Mouse (Mus musculus) neural tube, embryonic 15.5 days (tissue): ENCODE data around the gene Spc24. TPM values are rescaled to one million over a fixed set of nuclear protein-coding genes. Genes with fewer than 3 reads are reported as not detected.

ENCODE experiments used
- ATAC-seq: fragments of 200-750 bp; cut with Nextera tagmentation; 2 replicates; pipeline ENCODE4 v1.8.0; 2017; ENCODE audit warnings: mild to moderate bottlenecking, moderate TSS enrichment, moderate library complexity; ENCODE audit not compliant: low FRiP score
- H3K27ac ChIP-seq: fragments of 300-500 bp; sonication (generic); replicated peaks from 2 replicates; pipeline ENCODE4 v1.5.1; 2015; ENCODE audit warnings: mild to moderate bottlenecking, inconsistent platforms
- H3K27me3 ChIP-seq: fragments of 300-500 bp; sonication (generic); replicated peaks from 2 replicates; pipeline ENCODE4 v1.6.1; 2015; ENCODE audit warnings: inconsistent platforms
- H3K36me3 ChIP-seq: fragments of 300-500 bp; sonication (generic); 2 replicates; pipeline ENCODE4 v1.6.1; 2015; ENCODE audit warnings: inconsistent platforms
- H3K4me1 ChIP-seq: fragments of 300-500 bp; sonication (generic); 2 replicates; pipeline ENCODE4 v1.6.1; 2015; ENCODE audit warnings: inconsistent platforms
- H3K4me2 ChIP-seq: fragments of 300-500 bp; sonication (generic); 2 replicates; pipeline ENCODE4 v1.6.1; 2015; ENCODE audit warnings: inconsistent platforms, mild to moderate bottlenecking, moderate library complexity
- H3K4me3 ChIP-seq: fragments of 300-500 bp; sonication (generic); replicated peaks from 2 replicates; pipeline ENCODE4 v1.5.1; 2015; ENCODE audit warnings: mild to moderate bottlenecking, inconsistent platforms
- H3K9ac ChIP-seq: fragments of 300-500 bp; sonication (generic); replicated peaks from 2 replicates; pipeline ENCODE4 v1.6.1; 2015; ENCODE audit warnings: mild to moderate bottlenecking, inconsistent platforms
- H3K9me3 ChIP-seq: fragments of 300-500 bp; sonication (generic); replicated peaks from 2 replicates; pipeline ENCODE4 v1.6.1; 2016; ENCODE audit warnings: inconsistent platforms
- whole genome bisulfite sequencing: fragments of 180-500 bp; shearing (Covaris S2); methylation state at CpG from one replicate; pipeline ENCODE4 v1.1.7; 2015; ENCODE audit warnings: mixed read lengths; 5-methylcytosine and 5-hydroxymethylcytosine counted together
- polyA plus RNA-seq: library from polyadenylated mRNA; unstranded; fragments of >200 nt; fragmentation: Nextera tagmentation; extraction: Ambion mirVana; gene quantifications from 2 replicates; pipeline ENCODE4 v1.2.1, GENCODE M21; 2015

Gene Spc24
- polyA plus RNA-seq, 1 experiment from 2014 or later = 17.2 TPM

- H3K4me1 ChIP-seq = no peaks in the 10 kb centered on the region
Observed at GRCm38 (mm10) chr9:21740427-21740826, 19.7 kb downstream of the Spc24 start.

GRCm38 (mm10) chr9:21738776-21739175 lies 21.3 kb downstream of the Spc24 start:
- peaks cover 87% of the 10 kb centered on the region for H3K36me3 ChIP-seq
- ATAC-seq = no peak
- no peaks in the 10 kb centered on the region for H3K27me3 ChIP-seq
- H3K27ac ChIP-seq = no peak overlapping the region
- no peak overlapping the region for H3K9ac ChIP-seq
- WGBS = 76% methylated on average over 7 of the region's 7 CpGs
- no peaks in the 10 kb centered on the region for H3K9me3 ChIP-seq
- no peak overlapping the region for H3K4me2 ChIP-seq
- H3K4me3 ChIP-seq = no peak overlapping the region
- no peaks in the 10 kb centered on the region for H3K4me1 ChIP-seq

More at GRCm38 (mm10) chr9:21740427-21740826, 19.7 kb downstream of the Spc24 start:
- no peaks in the 10 kb centered on the region for H3K9me3 ChIP-seq
- no peak overlapping the region for H3K4me2 ChIP-seq
- H3K27me3 ChIP-seq = no peaks in the 10 kb centered on the region
- H3K27ac ChIP-seq = no peak overlapping the region
- ATAC-seq = no peak
- no peak overlapping the region for H3K9ac ChIP-seq
- H3K36me3 ChIP-seq = peaks cover 87% of the 10 kb centered on the region
- 96% methylated on average over 14 of the region's 14 CpGs for WGBS
- H3K4me3 ChIP-seq = no peak overlapping the region

DNA sequence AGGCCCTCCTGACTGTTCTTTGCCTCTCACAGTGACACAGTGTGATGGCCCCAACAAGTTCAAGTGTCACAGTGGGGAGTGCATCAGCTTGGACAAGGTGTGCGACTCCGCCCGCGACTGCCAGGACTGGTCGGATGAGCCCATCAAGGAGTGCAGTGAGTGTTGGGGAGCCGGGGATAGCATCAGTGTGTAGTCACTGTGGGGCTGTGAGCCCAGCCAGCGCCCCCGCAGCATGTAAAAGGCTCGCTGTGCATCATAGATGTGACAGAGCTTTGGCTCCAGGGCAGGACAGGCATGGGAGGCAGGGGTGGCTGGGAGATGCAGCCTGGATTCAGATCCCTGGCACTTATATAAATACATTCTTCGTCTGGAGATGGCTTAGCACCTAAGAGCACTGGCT lies 22.9 kb downstream of the Spc24 start:
- Histone ChIP-seq H3K36me3 (peaks cover 91% of the 10 kb centered on the region), H3K9ac (no peak overlapping the region), H3K4me1 (no peaks in the 10 kb centered on the region), H3K27me3 (no peaks in the 10 kb centered on the region), H3K4me2 (no peak overlapping the region), H3K4me3 (no peak overlapping the region), H3K9me3 (no peaks in the 10 kb centered on the region), H3K27ac (no peak overlapping the region)
- no peak for ATAC-seq
- WGBS = 94% methylated on average over 10 of the region's 10 CpGs

DNA sequence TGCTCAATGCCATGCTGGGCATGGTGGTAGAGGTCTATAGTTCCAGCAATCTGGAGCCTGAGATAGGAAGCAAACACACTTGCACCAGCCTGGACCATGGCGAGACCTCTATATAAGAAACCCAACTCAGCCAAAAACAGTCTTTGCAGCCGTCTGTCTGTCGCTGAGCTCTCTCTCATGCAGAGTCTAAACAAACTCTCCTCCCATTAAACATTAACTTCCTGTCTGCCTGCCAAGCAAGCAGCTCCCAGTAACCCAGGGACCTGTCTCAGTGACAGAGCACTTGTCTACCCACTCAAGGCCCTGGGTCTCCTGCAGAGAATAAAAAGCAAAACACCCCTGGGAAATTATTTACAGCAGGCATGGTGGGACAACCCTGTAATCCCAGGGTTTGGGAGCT lies 23.5 kb downstream of the Spc24 start:
- Histone ChIP-seq H3K4me1 (no peaks in the 10 kb centered on the region), H3K36me3 (peaks cover 87% of the 10 kb centered on the region), H3K9me3 (no peaks in the 10 kb centered on the region), H3K9ac (no peak overlapping the region), H3K4me2 (no peak overlapping the region), H3K4me3 (no peak overlapping the region), H3K27me3 (no peaks in the 10 kb centered on the region), H3K27ac (no peak overlapping the region)
- no peak for ATAC-seq
- WGBS = 82% methylated on average over 3 of the region's 3 CpGs

GRCm38 (mm10) chr9:21735126-21735525 lies 25.0 kb downstream of the Spc24 start:
- H3K27ac ChIP-seq = no peak overlapping the region
- 88% methylated on average over 14 of the region's 14 CpGs for WGBS
- no peak for ATAC-seq
- no peak overlapping the region for H3K9ac ChIP-seq
- no peak overlapping the region for H3K4me2 ChIP-seq
- no peaks in the 10 kb centered on the region for H3K27me3 ChIP-seq
- no peaks in the 10 kb centered on the region for H3K9me3 ChIP-seq
- H3K4me1 ChIP-seq = no peaks in the 10 kb centered on the region
- peaks cover 79% of the 10 kb centered on the region for H3K36me3 ChIP-seq
- no peak overlapping the region for H3K4me3 ChIP-seq

DNA sequence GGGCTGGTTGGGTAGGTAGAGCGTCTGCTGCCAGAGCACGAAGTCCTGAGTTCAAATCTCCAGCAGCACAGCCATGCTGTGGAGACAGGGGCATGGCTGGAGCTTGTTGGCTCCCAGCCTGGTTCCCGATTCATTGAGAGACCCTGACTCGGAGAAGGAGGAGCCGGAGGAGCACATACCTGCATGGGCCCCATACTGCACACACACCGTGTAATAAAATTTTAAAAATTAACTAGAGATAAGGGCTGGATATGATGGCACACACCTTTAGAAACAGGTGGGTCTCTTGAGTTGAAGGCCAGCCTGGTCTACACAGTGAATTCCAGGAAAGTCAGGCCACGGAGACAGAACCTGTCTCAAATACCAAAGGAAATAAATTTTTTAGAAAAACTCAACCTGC lies 26.1 kb downstream of the Spc24 start:
- Histone ChIP-seq H3K4me2 (no peak overlapping the region), H3K36me3 (peaks cover 68% of the 10 kb centered on the region), H3K27ac (no peak overlapping the region), H3K27me3 (no peaks in the 10 kb centered on the region), H3K4me1 (peaks cover 4% of the 10 kb centered on the region; the same call in 1 of the 2 replicates), H3K9me3 (no peaks in the 10 kb centered on the region), H3K4me3 (no peak overlapping the region), H3K9ac (no peak overlapping the region)
- 94% methylated on average over 7 of the region's 7 CpGs for WGBS
- no peak for ATAC-seq

DNA sequence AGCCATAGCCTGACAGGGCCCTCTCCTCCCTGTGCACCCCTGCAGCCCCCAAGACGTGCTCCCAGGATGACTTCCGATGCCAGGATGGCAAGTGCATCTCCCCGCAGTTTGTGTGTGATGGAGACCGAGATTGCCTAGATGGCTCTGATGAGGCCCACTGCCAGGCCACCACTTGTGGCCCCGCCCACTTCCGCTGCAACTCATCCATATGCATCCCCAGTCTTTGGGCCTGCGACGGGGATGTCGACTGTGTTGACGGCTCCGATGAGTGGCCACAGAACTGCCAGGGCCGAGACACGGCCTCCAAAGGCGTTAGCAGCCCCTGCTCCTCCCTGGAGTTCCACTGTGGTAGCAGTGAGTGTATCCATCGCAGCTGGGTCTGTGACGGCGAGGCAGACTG lies 26.7 kb downstream of the Spc24 start:
- no peak overlapping the region for H3K27ac ChIP-seq
- no peaks in the 10 kb centered on the region for H3K9me3 ChIP-seq
- 83% methylated on average over 17 of the region's 17 CpGs for WGBS
- H3K27me3 ChIP-seq = no peaks in the 10 kb centered on the region
- H3K4me2 ChIP-seq = no peak overlapping the region
- peaks cover 63% of the 10 kb centered on the region for H3K36me3 ChIP-seq
- H3K9ac ChIP-seq = no peak overlapping the region
- H3K4me1 ChIP-seq = peaks cover 4% of the 10 kb centered on the region; the same call in 1 of the 2 replicates
- H3K4me3 ChIP-seq = no peak overlapping the region
- no peak for ATAC-seq

DNA sequence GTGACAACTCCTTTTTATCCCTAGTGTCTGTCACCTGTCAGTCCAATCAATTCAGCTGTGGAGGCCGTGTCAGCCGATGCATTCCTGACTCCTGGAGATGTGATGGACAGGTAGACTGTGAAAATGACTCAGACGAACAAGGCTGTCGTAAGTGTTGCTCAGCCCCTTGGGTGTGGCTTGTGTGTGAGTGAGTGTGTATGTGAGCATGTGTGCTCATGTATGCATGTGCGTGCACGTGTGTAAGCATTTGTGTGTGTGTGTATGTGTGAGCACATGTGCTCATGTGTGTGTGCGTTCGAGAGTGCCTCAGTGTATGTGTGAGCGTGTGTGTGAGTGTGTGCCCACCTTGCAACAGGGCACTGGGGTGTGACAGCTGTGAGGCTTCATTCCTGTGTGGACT lies 27.8 kb downstream of the Spc24 start:
- Histone ChIP-seq H3K27ac (no peak overlapping the region), H3K4me1 (peaks cover 4% of the 10 kb centered on the region; the same call in 1 of the 2 replicates), H3K36me3 (peaks cover 51% of the 10 kb centered on the region), H3K9me3 (no peaks in the 10 kb centered on the region), H3K27me3 (no peaks in the 10 kb centered on the region), H3K4me3 (no peak overlapping the region), H3K9ac (no peak overlapping the region), H3K4me2 (no peak overlapping the region)
- no peak for ATAC-seq
- WGBS = 97% methylated on average over 9 of the region's 9 CpGs

GRCm38 (mm10) chr9:21729264-21729663 lies 30.8 kb downstream of the Spc24 start:
- Histone ChIP-seq H3K4me2 (no peak overlapping the region), H3K27me3 (no peaks in the 10 kb centered on the region), H3K9me3 (no peaks in the 10 kb centered on the region), H3K9ac (no peak overlapping the region), H3K4me3 (no peak overlapping the region), H3K36me3 (peaks cover 23% of the 10 kb centered on the region), H3K4me1 (peaks cover 30% of the 10 kb centered on the region), H3K27ac (no peak overlapping the region)
- WGBS = 84% methylated on average over 7 of the region's 7 CpGs
- ATAC-seq = no peak

- no peaks in the 10 kb centered on the region for H3K27me3 ChIP-seq
- WGBS = 89% methylated on average over 10 of the region's 10 CpGs
- no peak for ATAC-seq
- H3K4me1 ChIP-seq = peaks cover 31% of the 10 kb centered on the region
- no peak overlapping the region for H3K9ac ChIP-seq
- H3K27ac ChIP-seq = no peak overlapping the region
- peaks cover 14% of the 10 kb centered on the region for H3K36me3 ChIP-seq
- H3K4me2 ChIP-seq = no peak overlapping the region
- H3K4me3 ChIP-seq = no peak overlapping the region
- no peaks in the 10 kb centered on the region for H3K9me3 ChIP-seq
Observed at GRCm38 (mm10) chr9:21728261-21728832, 31.8 kb downstream of the Spc24 start.

DNA sequence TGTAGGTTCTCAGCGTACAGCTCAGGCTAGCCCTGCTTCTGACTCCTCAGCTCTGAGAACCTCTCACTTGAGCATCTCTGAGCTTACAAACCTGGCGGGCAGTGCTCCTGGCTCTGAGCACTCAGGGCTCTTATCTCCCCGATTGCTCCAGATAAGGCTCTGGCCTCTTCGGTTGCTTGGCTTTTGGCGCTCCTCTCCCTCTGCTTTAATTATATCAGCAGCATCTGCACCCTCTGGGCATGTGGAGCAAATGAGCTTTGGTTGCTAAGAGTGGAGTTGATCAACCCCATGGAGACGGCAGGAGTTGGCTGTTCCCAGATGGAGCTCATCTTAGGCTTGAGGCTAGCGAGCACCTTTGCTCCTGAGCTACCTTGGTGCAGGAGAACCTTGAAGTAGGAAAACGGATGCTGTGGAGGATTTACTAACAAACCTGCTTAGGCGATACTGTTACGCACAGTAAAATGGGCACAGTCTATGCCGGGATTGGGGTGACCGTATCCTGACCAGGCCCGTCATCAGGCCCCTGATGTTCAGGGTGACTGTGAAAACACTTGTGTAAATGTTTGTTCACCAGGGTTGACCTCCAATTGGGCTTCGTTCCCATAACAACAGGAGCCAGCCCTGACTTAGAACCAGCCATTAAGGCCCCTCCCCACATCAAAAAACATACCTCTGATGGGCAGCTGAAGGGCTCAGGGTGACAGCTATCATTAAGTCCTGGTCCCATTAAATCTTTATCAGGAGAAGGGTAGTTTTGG lies 33.7 kb downstream of the Spc24 start:
- no peaks in the 10 kb centered on the region for H3K9me3 ChIP-seq
- 66% methylated on average over 14 of the region's 14 CpGs for WGBS

More for the DNA sequence above, 33.7 kb downstream of the Spc24 start:
- 0 out of 2 replicates have a peak overlapping the region, but pooled peaks have one; percentile 1 for H3K4me3 ChIP-seq
- no peaks in the 10 kb centered on the region for H3K36me3 ChIP-seq
- no peaks in the 10 kb centered on the region for H3K27me3 ChIP-seq
- 0 out of 2 replicates have a peak overlapping the region, but pooled peaks have one; percentile 24 for H3K9ac ChIP-seq
- ATAC-seq = no peak
- peak overlapping the region; percentile 79 for H3K4me2 ChIP-seq
- peaks cover 39% of the 10 kb centered on the region for H3K4me1 ChIP-seq
- H3K27ac ChIP-seq = no peak overlapping the region
